Mouse (Mus musculus) CD4-positive naive resting alpha-beta T cell, adult 76 days (primary cell): Measurements from ENCODE around the gene Pde4a. TPM values are rescaled to one million over a fixed set of nuclear protein-coding genes. Genes with fewer than 3 reads are reported as not detected.

ENCODE experiments used
- total RNA-seq: library from RNA; stranded (reverse); gene quantifications from one replicate; pipeline ENCODE4 v1.2.4, GENCODE M21; 2023

Gene Pde4a
- total RNA-seq: 1.6 TPM

GRCm38 (mm10) chr9:21165041-21165951, at the start of gene Pde4a:
Pde4a (plus strand) TSS chr9:21165714.

GRCm38 (mm10) chr9:21131059-21131956, 34.2 kb upstream of the Pde4a start, which contains the start of gene Tyk2:
Tyk2 (minus strand) TSS chr9:21131243.

GRCm38 (mm10) chr9:21149654-21150419, 15.7 kb upstream of the Pde4a start, which contains the start of gene Cdc37:
Cdc37 (minus strand) TSS chr9:21149982.

DNA sequence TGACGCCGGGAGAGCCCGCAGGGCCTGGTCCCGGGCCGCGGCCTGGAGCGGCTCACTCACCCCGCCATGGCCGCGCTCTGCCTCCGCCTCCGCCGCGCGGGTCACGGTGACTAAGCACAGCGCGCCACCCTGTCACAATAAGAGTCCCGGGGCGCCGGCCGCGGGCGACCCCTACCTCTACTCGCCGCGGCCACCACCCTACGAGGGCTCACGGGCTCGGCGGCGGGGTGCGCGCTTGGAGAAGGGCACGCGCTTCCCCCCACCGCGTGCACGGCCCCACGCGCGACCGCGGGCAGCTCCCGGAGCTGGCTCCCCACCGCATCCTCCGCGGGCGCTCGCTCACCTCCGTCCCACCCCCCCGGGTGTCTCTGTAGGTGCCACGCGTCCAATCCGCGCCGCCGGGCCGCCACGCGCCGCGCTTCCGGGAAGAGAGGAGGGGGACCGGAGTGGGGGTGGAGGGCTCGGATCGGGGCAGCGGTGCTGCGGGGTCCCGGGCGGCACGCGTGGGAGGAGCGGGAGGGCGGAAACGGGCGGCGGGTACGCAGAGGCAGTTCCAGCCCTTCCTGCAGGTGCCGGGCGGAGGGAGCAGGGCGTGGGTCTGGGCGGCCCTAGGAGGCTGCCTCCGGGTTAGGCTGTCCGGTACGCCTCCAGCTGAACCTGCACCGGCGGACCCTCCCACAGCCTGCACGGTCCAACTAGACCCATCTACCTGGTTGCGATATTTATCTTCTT, 73.4 kb downstream of the Pde4a start, which contains the start of gene Keap1:
Gene Keap1, minus strand, starts transcription at position 629 of the 732 bp plus-strand sequence.

GRCm38 (mm10) chr9:21248326-21248725, 82.8 kb downstream of the Pde4a start, which contains the start of gene S1pr5:
S1pr5 (minus strand) TSS chr9:21248443.

Other genes with a start within 250 kb of the Pde4a start
- 82.7 TPM for gene Dnmt1, start 205.8 kb upstream of the Pde4a start, total RNA-seq
- 2.1 TPM for gene S1pr2, start 188.9 kb upstream of the Pde4a start, total RNA-seq
- 41.2 TPM for gene Mrpl4, start 163.0 kb upstream of the Pde4a start, total RNA-seq
- gene Icam1, start 149.7 kb upstream of the Pde4a start, total RNA-seq: 18.7 TPM
- gene Icam4, start 136.3 kb upstream of the Pde4a start, total RNA-seq: 0.97 TPM
- 0.23 TPM for gene Icam5, start 133.6 kb upstream of the Pde4a start, total RNA-seq
- gene Zglp1, start 98.6 kb upstream of the Pde4a start, total RNA-seq: not detected
- 1.5 TPM for gene Gm49373, start 92.6 kb upstream of the Pde4a start, total RNA-seq
- gene Fdx1l, start 92.1 kb upstream of the Pde4a start, total RNA-seq: 26.2 TPM
- gene Gm38431, start 73.7 kb upstream of the Pde4a start, total RNA-seq: 13.0 TPM
- gene Raver1, start 73.7 kb upstream of the Pde4a start, total RNA-seq: 116 TPM
- 50.5 TPM for gene Tyk2, start 34.5 kb upstream of the Pde4a start, total RNA-seq
- 138 TPM for gene Cdc37, start 15.7 kb upstream of the Pde4a start, total RNA-seq
- 24.0 TPM for gene Keap1, start 73.6 kb downstream of the Pde4a start, total RNA-seq
- 0.29 TPM for gene S1pr5, start 82.7 kb downstream of the Pde4a start, total RNA-seq
- gene Atg4d, start 99.6 kb downstream of the Pde4a start, total RNA-seq: 52.4 TPM
- 136 TPM for gene Kri1, start 122.3 kb downstream of the Pde4a start, total RNA-seq
- 40.4 TPM for gene Cdkn2d, start 125.7 kb downstream of the Pde4a start, total RNA-seq
- gene Ap1m2, start 146.6 kb downstream of the Pde4a start, total RNA-seq: 5.3 TPM
- gene Slc44a2, start 155.0 kb downstream of the Pde4a start, total RNA-seq: 330 TPM
- gene Ilf3, start 202.2 kb downstream of the Pde4a start, total RNA-seq: 138 TPM
- gene Qtrt1, start 246.1 kb downstream of the Pde4a start, total RNA-seq: 65.5 TPM